Mouse (Mus musculus) hindlimb bud, embryonic 11.5 days (tissue): ENCODE results near the gene Grcc10.

ENCODE experiments used
- DNase-seq: peaks from one replicate; pipeline ENCODE4 v3.0.0-alpha.2; 2012; ENCODE audit warnings: low read depth, low spot score; ENCODE audit errors: extremely low spot score

Gene Grcc10

DNA sequence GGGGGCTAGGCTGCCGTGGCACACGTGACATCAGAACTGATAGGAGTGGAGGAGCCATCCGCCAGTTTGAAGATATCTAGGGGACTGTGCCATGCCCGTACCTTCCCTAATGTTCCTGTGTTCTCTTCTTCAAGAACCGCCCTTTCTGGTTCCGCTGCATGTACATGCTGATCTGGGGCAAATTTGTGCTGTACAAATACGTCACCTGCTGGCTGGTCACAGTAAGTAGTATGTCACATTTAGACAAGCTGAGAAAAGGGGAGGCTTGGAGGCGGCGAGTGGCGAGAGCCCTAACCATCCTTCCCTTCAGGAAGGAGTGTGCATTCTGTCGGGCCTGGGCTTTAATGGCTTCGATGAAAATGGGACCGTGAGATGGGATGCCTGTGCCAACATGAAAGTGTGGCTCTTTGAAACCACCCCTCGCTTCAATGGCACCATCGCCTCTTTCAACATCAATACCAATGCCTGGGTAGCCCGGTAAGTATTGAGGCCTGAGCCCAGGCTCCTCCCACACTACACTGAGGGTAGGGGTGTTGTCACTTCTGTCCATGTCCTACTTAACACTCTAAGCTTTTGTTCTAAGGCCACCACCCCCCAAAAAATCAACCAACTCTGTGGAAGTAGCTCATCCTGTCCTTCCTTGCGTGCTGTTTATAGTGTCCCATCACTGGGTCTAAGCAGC lies 38.9 kb downstream of the Grcc10 start:
- DNase-seq: no peak

DNA sequence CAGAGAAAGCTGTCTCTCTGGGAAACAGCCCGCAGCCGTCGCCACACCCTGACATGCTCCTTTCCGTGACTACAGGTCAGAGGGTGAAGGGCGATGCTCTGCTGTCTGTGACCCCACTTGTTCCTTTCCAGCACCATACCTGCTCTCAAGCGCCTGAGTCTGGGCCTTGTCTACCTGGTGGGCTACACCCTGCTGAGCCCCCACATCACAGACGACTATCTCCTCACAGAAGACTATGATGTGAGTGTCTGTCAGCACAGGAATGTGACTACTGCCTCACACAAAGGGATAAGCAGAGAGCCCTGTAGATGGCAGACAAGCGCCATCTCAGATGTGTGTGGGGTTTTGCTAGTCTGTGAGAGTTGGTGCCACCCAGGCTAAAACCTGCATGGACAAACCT lies 39.8 kb downstream of the Grcc10 start:
- no peak for DNase-seq

GRCm38 (mm10) chr6:124699962-124700610 lies 41.1 kb downstream of the Grcc10 start:
- DNase-seq: no peak

DNA sequence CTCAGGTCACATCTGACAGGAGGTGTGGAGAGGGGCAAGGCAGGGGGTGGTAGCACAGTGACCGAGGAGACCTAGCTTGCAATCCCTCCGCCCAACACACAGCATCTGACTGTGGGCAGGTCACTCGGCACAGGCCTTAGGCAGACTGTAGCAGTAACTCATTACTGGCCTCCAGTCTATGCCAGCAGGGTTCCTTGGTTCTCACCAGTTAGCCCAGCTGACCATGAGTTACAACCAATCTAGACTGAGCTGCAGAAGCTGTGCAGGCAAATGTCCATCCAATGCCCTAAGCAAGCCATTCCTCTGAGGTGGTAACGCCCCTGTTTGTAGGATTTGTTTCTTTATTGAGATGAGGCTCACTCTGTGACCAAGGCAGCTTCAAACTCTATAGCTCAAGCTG lies 41.8 kb downstream of the Grcc10 start:
- DNase-seq: no peak

- no peak for DNase-seq
Observed at GRCm38 (mm10) chr6:124698751-124699150, 42.4 kb downstream of the Grcc10 start.

DNA sequence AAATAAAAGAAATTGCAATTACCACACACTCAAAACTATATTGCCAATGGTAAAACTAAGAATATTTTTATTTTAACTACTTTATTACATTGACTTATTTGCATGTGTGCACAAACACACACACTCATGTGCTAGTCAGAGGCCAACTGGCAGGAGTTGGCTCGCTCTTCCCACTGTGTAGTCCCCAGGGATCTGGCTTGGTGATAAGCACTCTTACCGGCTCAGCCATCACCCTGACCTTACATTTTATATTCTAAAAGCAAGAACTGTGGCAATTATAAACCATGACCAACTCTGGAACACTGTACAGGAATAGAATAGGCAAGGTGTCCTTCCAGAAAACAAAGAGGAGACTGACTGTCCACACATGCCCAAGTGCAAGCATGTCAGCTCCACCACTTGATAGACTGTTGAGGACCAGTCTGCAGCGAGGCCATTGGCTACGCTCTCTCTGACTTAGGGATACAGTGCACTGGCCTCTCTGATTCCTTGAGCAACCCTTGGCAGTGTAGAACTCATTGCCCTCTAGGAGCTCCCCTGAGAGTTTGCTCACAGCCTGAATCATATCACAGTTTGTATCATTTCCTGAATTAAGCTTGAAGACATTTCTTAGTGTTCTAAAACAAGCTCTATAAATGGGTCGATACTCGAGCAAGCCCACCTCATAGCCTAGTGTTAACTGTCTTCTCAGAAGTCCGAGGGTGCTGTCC lies 44.6 kb downstream of the Grcc10 start:
- DNase-seq: no peak

DNA sequence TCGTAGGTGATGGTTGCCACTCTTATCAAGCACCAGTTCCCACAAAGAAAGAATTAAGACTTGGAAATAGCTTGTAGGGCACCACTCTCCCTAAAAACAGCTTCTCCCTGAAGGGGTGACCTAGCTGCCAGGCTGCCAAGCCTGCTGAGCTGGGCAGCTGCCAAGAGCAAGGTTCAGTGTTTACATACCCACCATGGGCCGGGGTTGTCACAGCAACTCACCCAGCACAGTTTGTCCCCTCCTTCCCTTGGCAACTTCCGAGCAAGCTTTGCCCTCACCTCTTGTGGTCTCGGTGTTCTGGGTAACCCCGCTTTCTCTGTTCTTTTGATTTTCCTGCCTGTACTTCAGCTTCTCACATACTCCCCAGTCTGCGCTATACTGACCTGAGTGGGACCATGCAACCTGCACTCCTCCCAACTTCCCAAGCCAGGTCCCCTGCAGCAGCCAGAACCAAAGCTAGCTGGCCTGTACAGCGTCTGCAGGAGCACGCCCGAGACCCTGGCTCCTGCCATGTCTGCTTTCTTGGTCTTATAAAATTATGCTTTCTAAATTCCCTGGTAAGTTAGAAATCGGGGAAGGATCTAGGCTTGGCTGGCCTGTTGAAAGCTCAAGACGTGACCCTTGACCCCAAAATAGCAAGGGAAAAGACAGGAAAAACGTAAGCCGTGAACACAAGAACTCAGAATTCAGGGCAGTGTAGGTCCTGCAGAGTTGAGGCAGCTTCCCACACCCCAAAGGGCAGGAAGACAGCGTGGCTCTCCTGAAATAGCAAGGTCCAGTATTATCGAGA lies 46.8 kb downstream of the Grcc10 start:
- no peak for DNase-seq

GRCm38 (mm10) chr6:124693243-124693981 lies 47.8 kb downstream of the Grcc10 start:
- no peak for DNase-seq

- no peak for DNase-seq
Observed at GRCm38 (mm10) chr6:124690517-124690916, 50.7 kb downstream of the Grcc10 start.
